Mouse (Mus musculus) gastrocnemius, adult 2 months (tissue): ENCODE results near the gene H2-T24. TPM values are rescaled to one million over a fixed set of nuclear protein-coding genes. Genes with fewer than 3 reads are reported as not detected.
A peak's percentile ranks its signal among the peaks of the same experiment; 100 is the strongest.

ENCODE experiments used
- DNase-seq: peaks from one replicate; pipeline ENCODE4 v3.0.0; 2022
- H3K27ac ChIP-seq: fragments of 200-600 bp; 2 replicates; pipeline ENCODE4 v1.8.1; 2022; ENCODE audit warnings: mild to moderate bottlenecking
- H3K4me3 ChIP-seq: fragments of 200-600 bp; 2 replicates; pipeline ENCODE4 v1.8.1; 2022; ENCODE audit warnings: mild to moderate bottlenecking, moderate library complexity
- CTCF ChIP-seq: fragments of 200-600 bp; IDR thresholded peaks from 2 replicates; pipeline ENCODE4 v1.8.1; 2022; ENCODE audit warnings: antibody characterized with exemption, mild to moderate bottlenecking, moderate library complexity
- intact Hi-C: fragments of 180-260 bp; cut with DNase I; formaldehyde crosslinking; loops from one replicate; pipeline ENCODE4 v1.15.1; 2025
- microRNA-seq: library from miRNA; unstranded; fragments of <30 nt; microRNA quantifications from one replicate; pipeline ENCODE4 v1.2.0, GENCODE M21; 2021
- total RNA-seq, 2 experiments: library from RNA; stranded (reverse); gene quantifications; 2 replicates each; pipeline ENCODE4 v1.2.3; 2021

The H2-T24 gene
- total RNA-seq, 2 experiments from 2014 or later = 2.0 to 2.5 TPM

GRCm38 (mm10) chr17:35967621-35968020 is 52.7 kb downstream of the H2-T24 start:
- TF ChIP-seq CTCF = no peak
- DNase-seq = no peak
- no peak overlapping the region for H3K4me3 ChIP-seq
- intact Hi-C loops = no loop called here
- no peak overlapping the region for H3K27ac ChIP-seq

- no peak for TF ChIP-seq CTCF
Measured at GRCm38 (mm10) chr17:35963279-35963678, 57.1 kb downstream of the H2-T24 start.

GRCm38 (mm10) chr17:35958533-35959223 is 61.7 kb downstream of the H2-T24 start:
- Histone ChIP-seq H3K27ac (no peak overlapping the region), H3K4me3 (no peak overlapping the region)
- no peak for DNase-seq
- TF ChIP-seq CTCF = no peak
- intact Hi-C loops = no loop called here

More at GRCm38 (mm10) chr17:35963279-35963678, 57.1 kb downstream of the H2-T24 start:
- no peak for DNase-seq
- Histone ChIP-seq H3K27ac (no peak overlapping the region), H3K4me3 (no peak overlapping the region)
- intact Hi-C loops = no loop called here

Small RNA genes lying within 50 kb of the gene (microRNA-seq; reads per million reads assigned to microRNA genes)
- 31.8 reads per million, percentile 24 among the genes with 10 or more reads in this experiment for gene Mir877

Other genes starting within 250 kb of the H2-T24 start
- gene Ier3, start 198.9 kb downstream of the H2-T24 start, total RNA-seq = 1 to 10 TPM; 4.4 to 8.6 TPM
- gene Flot1, start 197.3 kb downstream of the H2-T24 start, total RNA-seq = 10 to 100 TPM; 45.4 to 50.9 TPM
- gene Tubb5, start 182.3 kb downstream of the H2-T24 start, total RNA-seq = 10 to 100 TPM; 29.7 to 40.0 TPM
- 1 to 10 TPM; 3.6 to 4.4 TPM for gene Mdc1, start 179.0 kb downstream of the H2-T24 start, total RNA-seq
- under 1 TPM; 0.82 to 0.86 TPM for gene Nrm, start 159.2 kb downstream of the H2-T24 start, total RNA-seq
- gene Ppp1r18, start 155.0 kb downstream of the H2-T24 start, total RNA-seq = 1 to 10 TPM; 3.9 to 7.9 TPM
- 10 to 100 TPM; 13.2 to 16.2 TPM for gene Dhx16, start 140.7 kb downstream of the H2-T24 start, total RNA-seq
- gene 2310061I04Rik, start 123.1 kb downstream of the H2-T24 start, total RNA-seq = 10 to 100 TPM; 73.0 to 78.4 TPM
- 1 to 10 TPM; 2.8 to 4.2 TPM for gene Atat1, start 110.5 kb downstream of the H2-T24 start, total RNA-seq
- gene Mrps18b, start 104.2 kb downstream of the H2-T24 start, total RNA-seq = 10 to 100 TPM; 58.6 to 65.4 TPM
- gene Ppp1r10, start 104.1 kb downstream of the H2-T24 start, total RNA-seq = 10 to 100 TPM; 15.6 to 34.8 TPM
- gene Abcf1, start 50.8 kb downstream of the H2-T24 start, total RNA-seq = 10 to 100 TPM; 72.1 to 74.9 TPM
- gene Gnl1, start 40.7 kb downstream of the H2-T24 start, total RNA-seq = 10 to 100 TPM; 19.8 to 20.9 TPM
- 1 to 10 TPM; 2.6 to 2.8 TPM for gene Prr3, start 40.3 kb downstream of the H2-T24 start, total RNA-seq
- 1 to 10 TPM; 6.3 to 9.2 TPM for gene H2-T23, start 12.3 kb upstream of the H2-T24 start, total RNA-seq
- 1 to 10 TPM; 8.8 to 9.7 TPM for gene H2-T22, start 22.2 kb upstream of the H2-T24 start, total RNA-seq
- not detected for gene Gm6034, start 22.4 kb upstream of the H2-T24 start, total RNA-seq
- gene Gm11127, start 37.8 kb upstream of the H2-T24 start, total RNA-seq = 1 to 10 TPM; 1.5 to 2.1 TPM
- not detected for gene Gm19684, start 101.1 kb upstream of the H2-T24 start, total RNA-seq
- gene Gm7030, start 108.9 kb upstream of the H2-T24 start, total RNA-seq = not detected
- not detected for gene Gm8909, start 148.0 kb upstream of the H2-T24 start, total RNA-seq
- gene H2-T3, start 169.7 kb upstream of the H2-T24 start, total RNA-seq = not detected
- 10 to 100 TPM; 36.5 to 41.1 TPM for gene Rpp21, start 237.5 kb upstream of the H2-T24 start, total RNA-seq